Mouse (Mus musculus): Measurements from ENCODE around the gene Cacna1d. TPM values are rescaled to one million over a fixed set of nuclear protein-coding genes. Genes with fewer than 3 reads are reported as not detected.

The Cacna1d gene
- total RNA-seq, 2 experiments from 2014 or later = 2.7 to 3.5 TPM

- intact Hi-C loops (cut with DNase I) = no loop called here
- DNase-seq = no peak
Observed at GRCm38 (mm10) chr14:30182624-30183524, 308.4 kb downstream of the Cacna1d start.

- intact Hi-C loops (cut with DNase I) = no loop called here
- DNase-seq = no peak
Observed at GRCm38 (mm10) chr14:30178306-30178705, 312.9 kb downstream of the Cacna1d start.

- peak; percentile 19 to 32 for DNase-seq
- intact Hi-C loops (cut with DNase I) = no loop called here
Observed at GRCm38 (mm10) chr14:30177850-30178249, 313.4 kb downstream of the Cacna1d start.

GRCm38 (mm10) chr14:30175362-30175761, 315.9 kb downstream of the Cacna1d start:
- intact Hi-C loops (cut with DNase I) = no loop called here
- DNase-seq = no peak

GRCm38 (mm10) chr14:30172821-30173755, 318.2 kb downstream of the Cacna1d start:
- intact Hi-C loops (cut with DNase I) = no loop called here
- no peak for DNase-seq

GRCm38 (mm10) chr14:30171593-30171992, 319.7 kb downstream of the Cacna1d start:
- DNase-seq = no peak
- intact Hi-C loops (cut with DNase I) = no loop called here

- DNase-seq = no peak
- intact Hi-C loops (cut with DNase I) = no loop called here
Observed at GRCm38 (mm10) chr14:30171008-30171407, 320.2 kb downstream of the Cacna1d start.

- no peak for DNase-seq
- intact Hi-C loops (cut with DNase I) = no loop called here
Observed at GRCm38 (mm10) chr14:30169455-30169854, 321.8 kb downstream of the Cacna1d start.

- intact Hi-C loops (cut with DNase I) = no loop called here
- DNase-seq = no peak
Observed at GRCm38 (mm10) chr14:30168902-30169301, 322.4 kb downstream of the Cacna1d start.

GRCm38 (mm10) chr14:30168387-30168786, 322.9 kb downstream of the Cacna1d start:
- intact Hi-C loops (cut with DNase I) = no loop called here
- no peak for DNase-seq

GRCm38 (mm10) chr14:30167606-30168005, 323.6 kb downstream of the Cacna1d start:
- no peak for DNase-seq
- intact Hi-C loops (cut with DNase I) = no loop called here

GRCm38 (mm10) chr14:30166036-30166435, 325.2 kb downstream of the Cacna1d start:
- intact Hi-C loops (cut with DNase I) = no loop called here
- DNase-seq = no peak

GRCm38 (mm10) chr14:30163733-30164708, 327.2 kb downstream of the Cacna1d start:
- intact Hi-C loops (cut with DNase I) = no loop called here
- DNase-seq = peak; percentile 13 to 22

- intact Hi-C loops (cut with DNase I) = no loop called here
- peak in 1 of 2 experiments; percentile 12 for DNase-seq
Observed at GRCm38 (mm10) chr14:30147774-30148173, 343.5 kb downstream of the Cacna1d start.

- no peak for DNase-seq
- intact Hi-C loops (cut with DNase I) = loop anchor here (5.0 to 10.0 kb wide), 3 partner anchors 214 to 536 kb away; no protein-coding TSS in a partner anchor
Observed at GRCm38 (mm10) chr14:30138379-30138964, 352.8 kb downstream of the Cacna1d start.

GRCm38 (mm10) chr14:30137961-30138360, 353.3 kb downstream of the Cacna1d start:
- DNase-seq = no peak
- intact Hi-C loops (cut with DNase I) = loop anchor here (1.0 to 10.0 kb wide), 6 partner anchors 214 to 537 kb away; no protein-coding TSS in a partner anchor

GRCm38 (mm10) chr14:30136965-30137364, 354.3 kb downstream of the Cacna1d start:
- intact Hi-C loops (cut with DNase I) = loop anchor here (1.0 to 10.0 kb wide), 6 partner anchors 215 to 538 kb away; no protein-coding TSS in a partner anchor
- DNase-seq = peak; percentile 82 to 86

- intact Hi-C loops (cut with DNase I) = loop anchor here (5.0 to 10.0 kb wide), 3 partner anchors 217 to 539 kb away; no protein-coding TSS in a partner anchor
Observed at GRCm38 (mm10) chr14:30135351-30135750, 355.9 kb downstream of the Cacna1d start.

GRCm38 (mm10) chr14:30133684-30134083, 357.6 kb downstream of the Cacna1d start:
- no peak for DNase-seq
- intact Hi-C loops (cut with DNase I) = loop anchor here (10.0 kb wide), 1 partner anchor 541 kb away; no protein-coding TSS in a partner anchor

More at GRCm38 (mm10) chr14:30135351-30135750, 355.9 kb downstream of the Cacna1d start:
- no peak for DNase-seq

All from heart, postnatal 36 days (tissue).